Mouse (Mus musculus): ENCODE data around the gene Spint5.

GRCm38 (mm10) chr2:164734839-164735238 is 19.7 kb downstream of the Spint5 start:
- TF ChIP-seq POLR2A (IDR thresholded peaks at IDR 0.05; ENCODE audit: borderline replicate concordance, low read depth, low read length) = no peak
- no peak for TF ChIP-seq CTCF (IDR thresholded peaks at IDR 0.05; ENCODE audit: low read depth, low read length)
